Mouse (Mus musculus) left cerebral cortex, adult 6 months (tissue): ENCODE results near the gene Hist2h2be. TPM values are rescaled to one million over a fixed set of nuclear protein-coding genes. Genes with fewer than 3 reads are reported as not detected.

Experiments
- polyA plus RNA-seq: library from polyadenylated mRNA; unstranded; fragments of <200 nt; fragmentation: Nextera tagmentation; gene quantifications from 2 replicates; pipeline ENCODE4 v1.2.3, GENCODE M21; 2021

The Hist2h2be gene
- polyA plus RNA-seq, 1 experiment from 2014 or later: 7.0 TPM

Other genes with a start within 250 kb of the Hist2h2be start
- 16.5 and 28.8 TPM in 2 replicates for gene Plekho1, start 225.1 kb upstream of the Hist2h2be start, polyA plus RNA-seq
- gene Vps45, start 162.7 kb upstream of the Hist2h2be start, polyA plus RNA-seq: 26.6 and 36.6 TPM in 2 replicates
- 6.3 and 9.2 TPM in 2 replicates for gene Otud7b, start 116.6 kb upstream of the Hist2h2be start, polyA plus RNA-seq
- gene Mtmr11, start 59.1 kb upstream of the Hist2h2be start, polyA plus RNA-seq: 2.8 and 3.6 TPM in 2 replicates
- 17.7 and 42.8 TPM in 2 replicates for gene Sf3b4, start 48.8 kb upstream of the Hist2h2be start, polyA plus RNA-seq
- 68.9 and 69.5 TPM in 2 replicates for gene Sv2a, start 40.0 kb upstream of the Hist2h2be start, polyA plus RNA-seq
- gene Bola1, start 1.4 kb upstream of the Hist2h2be start, polyA plus RNA-seq: 65.5 and 81.7 TPM in 2 replicates
- gene Hist2h2ab, start 1.3 kb upstream of the Hist2h2be start, polyA plus RNA-seq: 0.48 TPM in 1 of 2 replicates, not detected in the other
- 1.9 and 7.2 TPM in 2 replicates for gene Hist2h2ac, start 239 bp upstream of the Hist2h2be start, polyA plus RNA-seq
- 1.3 and 4.7 TPM in 2 replicates for gene Hist2h3c2, start 18.0 kb downstream of the Hist2h2be start, polyA plus RNA-seq
- gene Hist2h2aa2, start 19.2 kb downstream of the Hist2h2be start, polyA plus RNA-seq: 72.8 and 123 TPM in 2 replicates
- gene Hist2h2aa1, start 24.4 kb downstream of the Hist2h2be start, polyA plus RNA-seq: 110 and 145 TPM in 2 replicates
- 0.31 and 0.82 TPM in 2 replicates for gene Hist2h3c1, start 25.6 kb downstream of the Hist2h2be start, polyA plus RNA-seq
- gene Hist2h4, start 42.2 kb downstream of the Hist2h2be start, polyA plus RNA-seq: 0.64 and 1.9 TPM in 2 replicates
- 3.8 and 8.0 TPM in 2 replicates for gene Hist2h3b, start 47.5 kb downstream of the Hist2h2be start, polyA plus RNA-seq
- not detected in 2 replicates for gene Hist2h2bb, start 48.6 kb downstream of the Hist2h2be start, polyA plus RNA-seq
- gene Fcgr1, start 72.8 kb downstream of the Hist2h2be start, polyA plus RNA-seq: 2.0 and 4.6 TPM in 2 replicates
- gene BC107364, start 231.2 kb downstream of the Hist2h2be start, polyA plus RNA-seq: not detected in 2 replicates